Mouse (Mus musculus) ES-E14 (cell line): ENCODE results near the gene Gm17622.

Experiments
- CHD2 ChIP-seq: IDR thresholded peaks from 2 replicates; pipeline ENCODE4 v1.6.1; 2014; ENCODE audit warnings: mild to moderate bottlenecking, low read depth, low read length, inconsistent platforms
- ZC3H11A ChIP-seq: IDR thresholded peaks from 2 replicates; pipeline ENCODE4 v1.6.1; 2012; ENCODE audit warnings: low read depth, mild to moderate bottlenecking, inconsistent platforms, low read length, borderline replicate concordance

DNA sequence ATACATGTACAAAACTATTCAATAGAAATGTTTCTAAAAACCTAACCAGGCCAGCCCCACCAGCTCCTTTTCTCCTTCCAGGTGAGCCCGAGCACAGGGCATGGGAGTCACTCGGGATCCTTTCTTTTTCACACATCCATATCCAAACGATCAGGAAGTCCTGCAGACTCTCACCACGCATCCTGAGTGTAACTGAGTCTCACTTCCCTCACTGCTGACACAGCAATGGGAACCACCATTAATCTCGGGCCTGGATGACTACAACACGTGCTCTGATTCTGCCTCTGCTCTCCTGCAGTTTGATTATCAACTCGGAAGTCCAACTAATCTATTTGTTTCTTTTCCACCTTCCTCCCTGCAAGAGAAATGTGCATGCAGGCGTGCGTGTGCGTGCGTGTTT, 37.3 kb downstream of the Gm17622 start:
- no peak for TF ChIP-seq ZC3H11A
- no peak for TF ChIP-seq CHD2
